Comparison of ENCODE assay signal across 8 mouse cellular contexts in the genomic region with DNA sequence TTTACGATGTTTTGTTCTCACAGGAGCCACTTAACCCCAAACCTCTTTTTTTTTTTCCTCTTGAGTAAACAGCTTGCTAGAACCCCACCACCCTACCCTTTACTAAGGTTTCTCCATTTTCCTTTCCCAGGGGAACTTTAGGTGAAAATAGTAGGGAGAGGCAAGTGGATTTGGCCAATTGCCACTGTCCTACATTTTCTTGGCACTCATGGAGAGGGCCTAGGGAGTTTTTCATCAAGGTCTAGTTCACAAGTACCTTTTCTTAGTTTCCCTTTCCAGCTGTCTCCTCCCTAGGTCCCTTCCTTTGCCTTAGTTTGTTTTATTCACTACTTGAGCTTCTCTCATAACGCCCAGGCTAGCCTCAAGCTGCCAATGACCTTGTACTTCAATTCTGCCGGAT. TPM values are rescaled to one million over a fixed set of nuclear protein-coding genes. Genes with fewer than 3 reads are reported as not detected.
DNase-seq lines count a peak whose midpoint lies in the region; ATAC-seq and TF ChIP-seq lines count a peak whose summit lies in the region.

No protein-coding gene starts in this region.

- TF ChIP-seq POLR2A in thymus, adult 2 months (IDR thresholded peaks at IDR 0.05; ENCODE audit: control insufficient read depth, extremely low read depth, insufficient read depth, low read length, poor library complexity) = no peak

- no peak for ATAC-seq in liver, embryonic 14.5 days (ENCODE audit: insufficient read depth)
- no peak for ATAC-seq in inflammation-experienced regulatory T-cells, adult 6 months

- H3K27me3 ChIP-seq in thymus, adult 2 months (ENCODE audit: control insufficient read depth, insufficient read depth, low read length) = no peaks in the 10 kb centered on the region
- no peaks in the 10 kb centered on the region for H3K27me3 ChIP-seq in liver, embryonic 14.5 days (ENCODE audit: control insufficient read depth, insufficient read depth, low read length)

- no peak for TF ChIP-seq EP300 in liver, embryonic 14.5 days (IDR thresholded peaks at IDR 0.05; ENCODE audit: low read depth)

- no peaks in the 10 kb centered on the region for H3K36me3 ChIP-seq in thymus, adult 2 months (ENCODE audit: control insufficient read depth, insufficient read depth, low read length)
- peaks cover 28% of the 10 kb centered on the region for H3K36me3 ChIP-seq in liver, embryonic 14.5 days (replicated peaks; ENCODE audit: control insufficient read depth, insufficient read depth, low read depth)

- DNase-seq in cerebellum, adult 11-12 months = peak; percentile 67
- no peak for DNase-seq in cerebellum, adult 8-10 months
- no peak for DNase-seq in thymus, adult 2 months
- DNase-seq in thymus, adult 18-20 months = no peak
- DNase-seq in liver, embryonic 14.5 days (ENCODE audit: low read depth in 3 of 3, low spot score in 3 of 3) = no peak
- DNase-seq in right cerebral cortex, adult 18-20 months = no peak
- no peak for DNase-seq in left cerebral cortex, postnatal 4 days

- intact Hi-C loops in left cerebral cortex, postnatal 4 days (cut with DNase I) = loop anchor here (10.0 kb wide), 1 partner anchor 59 kb away; no protein-coding TSS in a partner anchor

- 34% methylated on average over 3 of the region's 3 CpGs for WGBS in thymus, adult 2 months
- 38% methylated on average over 3 of the region's 3 CpGs for WGBS in liver, embryonic 14.5 days (ENCODE audit: insufficient replicate concordance)

- TF ChIP-seq CTCF in thymus, adult 2 months (IDR thresholded peaks at IDR 0.05; ENCODE audit: borderline replicate concordance, control insufficient read depth, extremely low read depth, insufficient read depth, low read length, poor library complexity) = no peak
- TF ChIP-seq CTCF in liver, embryonic 14.5 days (IDR thresholded peaks at IDR 0.05; ENCODE audit: low read depth) = no peak

- H3K9ac ChIP-seq in liver, embryonic 14.5 days (replicated peaks) = peak overlapping the region; percentile 97

- H3K4me3 ChIP-seq in thymus, adult 2 months (ENCODE audit: control insufficient read depth, insufficient read depth, low read length) = peak overlapping the region; percentile 81
- H3K4me3 ChIP-seq in liver, embryonic 14.5 days (ENCODE audit: insufficient read depth in 1 of 2, low read depth in 2 of 2, low read length in 2 of 2) = peak overlapping the region; percentile 86 to 99

- H3K4me1 ChIP-seq in thymus, adult 2 months (replicated peaks; ENCODE audit: control insufficient read depth, insufficient read depth, low read length) = peaks cover 5% of the 10 kb centered on the region
- peaks cover 29 to 33% of the 10 kb centered on the region in 2 experiments for H3K4me1 ChIP-seq in liver, embryonic 14.5 days (replicated peaks; ENCODE audit: control insufficient read depth in 2 of 2, insufficient read depth in 2 of 2, low read length in 1 of 2)

- no peak overlapping the region for H3K27ac ChIP-seq in thymus, adult 2 months (ENCODE audit: control insufficient read depth, insufficient read depth, low read length)
- peak overlapping the region; percentile 83 for H3K27ac ChIP-seq in liver, embryonic 14.5 days

- H3K9me3 ChIP-seq in liver, embryonic 14.5 days (ENCODE audit: control insufficient read depth, low read length) = no peaks in the 10 kb centered on the region

- H3K4me2 ChIP-seq in liver, embryonic 14.5 days (ENCODE audit: low read depth) = peak overlapping the region; percentile 98

RNA-seq across cellular contexts. Expression of a gene that starts 0.7 kb away (rescaled TPM):
- polyA plus RNA-seq in thymus, adult 2 months (2012; rRNA removed) = 5.4 and 7.2 TPM in 2 replicates
- 22.7 and 34.9 TPM in 2 replicates for polyA plus RNA-seq in liver, embryonic 14.5 days (2012; rRNA removed)
- polyA plus RNA-seq in liver, embryonic 14.5 days (2014; fragmentation: Nextera tagmentation; extraction: Ambion mirVana) = 96.2 and 118 TPM in 2 replicates
- 10 to 100 TPM; 80.7 to 81.5 TPM for total RNA-seq in left cerebral cortex, postnatal 4 days (2021)
- polyA plus RNA-seq in inflammation-experienced regulatory T-cells, adult 6 months (2017; shearing (Covaris generic)) = 1 to 10 TPM in 2 of 3 experiments, under 1 TPM in 1; 0.91 to 1.3 (median 1.1) TPM

RNA-seq across cellular contexts. Expression of a gene that starts 45.8 kb away (rescaled TPM):
- 2.0 and 2.5 TPM in 2 replicates for polyA plus RNA-seq in thymus, adult 2 months (2012; rRNA removed)
- polyA plus RNA-seq in liver, embryonic 14.5 days (2012; rRNA removed) = 1.3 and 1.7 TPM in 2 replicates
- polyA plus RNA-seq in liver, embryonic 14.5 days (2014; fragmentation: Nextera tagmentation; extraction: Ambion mirVana) = 5.2 and 5.4 TPM in 2 replicates
- 1 to 10 TPM; 4.7 to 5.9 TPM for total RNA-seq in left cerebral cortex, postnatal 4 days (2021)
- 10 to 100 TPM in 1 of 3 experiments, 1 to 10 TPM in 2; 5.9 to 10.2 (median 7.2) TPM for polyA plus RNA-seq in inflammation-experienced regulatory T-cells, adult 6 months (2017; shearing (Covaris generic))
